24 mouse cellular contexts compared by ENCODE assay signal in the genomic region with DNA sequence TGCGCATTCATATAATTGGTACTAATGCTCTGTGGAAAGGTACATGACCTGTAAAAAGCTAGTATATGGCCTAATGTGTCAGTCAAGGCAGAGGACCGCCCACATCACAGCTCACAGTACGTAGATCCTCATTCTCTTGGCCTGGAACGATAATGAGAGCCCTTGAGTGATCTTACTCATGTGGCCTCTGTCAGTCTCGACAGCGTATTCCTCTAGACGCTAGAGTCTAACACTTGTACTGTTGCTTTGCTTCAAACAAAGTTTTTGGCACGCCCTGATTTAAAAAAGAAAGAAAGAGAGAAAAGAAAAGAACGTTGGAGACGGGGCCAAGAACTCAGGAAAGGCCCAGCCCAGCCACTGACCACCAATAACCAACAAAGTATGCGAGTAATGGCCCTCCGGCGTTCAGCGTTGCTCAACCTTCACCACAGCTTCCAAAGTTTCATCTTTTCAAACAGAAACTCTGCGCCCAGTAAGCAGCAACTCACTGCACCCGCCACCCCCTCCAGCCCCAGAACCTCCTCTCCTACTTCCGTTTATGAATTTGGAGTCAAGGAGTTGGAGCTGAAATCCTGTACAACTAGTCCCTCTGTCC. TPM values are rescaled to one million over a fixed set of nuclear protein-coding genes. Genes with fewer than 3 reads are reported as not detected.
DNase-seq lines count a peak whose midpoint lies in the region; ATAC-seq and TF ChIP-seq lines count a peak whose summit lies in the region.
"Had no signal": no experiment of that assay in that cellular context is flagged by ENCODE, and none has a peak within 500 bp of the region (broad histone marks: within the 10 kb centered on the region; RNA-seq: fewer than 3 reads in every experiment).

No protein-coding gene starts in this region.

- peak overlapping the region; percentile 46 for H3K4me2 ChIP-seq in liver, embryonic 15.5 days
- H3K4me2 ChIP-seq: forebrain, embryonic 13.5 days; heart, embryonic 11.5 days; hindbrain, embryonic 12.5 days; midbrain, embryonic 13.5 days had no signal

- H3K36me3 ChIP-seq in liver, embryonic 15.5 days (replicated peaks), result peaks cover 12% of the 10 kb centered on the region; the same call in 1 of the 2 replicates
- H3K36me3 ChIP-seq in small intestine, adult 2 months (ENCODE audit: control insufficient read depth, insufficient read depth, low read length), result peaks cover 8% of the 10 kb centered on the region
- H3K36me3 ChIP-seq: hindbrain, embryonic 12.5 days; limb, embryonic 10.5 days; midbrain, embryonic 13.5 days had no signal

- TF ChIP-seq POLR2A in bone marrow, adult 2 months (IDR thresholded peaks at IDR 0.05; ENCODE audit: borderline replicate concordance, control insufficient read depth, low read depth, low read length), result no peak
- no peak for TF ChIP-seq POLR2A in small intestine, adult 2 months (IDR thresholded peaks at IDR 0.05; ENCODE audit: low read depth, low read length)

- H3K27ac ChIP-seq in bone marrow, adult 2 months (ENCODE audit: control insufficient read depth, insufficient read depth, low read depth, low read length, poor library complexity), result peak overlapping the region; percentile 45; the same call in 1 of the 2 replicates
- peak overlapping the region; percentile 65 for H3K27ac ChIP-seq in liver, embryonic 15.5 days (replicated peaks)
- 0 out of 2 replicates have a peak overlapping the region, but pooled peaks have one; percentile 10 for H3K27ac ChIP-seq in small intestine, adult 2 months (ENCODE audit: insufficient read depth, low read depth, low read length)
- H3K27ac ChIP-seq: forebrain, embryonic 13.5 days; hindbrain, embryonic 12.5 days; layer of hippocampus, adult 2 months; limb, embryonic 10.5 days; midbrain, embryonic 13.5 days had no signal

- H3K9ac ChIP-seq in liver, embryonic 15.5 days, result no peak overlapping the region
- H3K9ac ChIP-seq: forebrain, embryonic 13.5 days; hindbrain, embryonic 12.5 days; midbrain, embryonic 13.5 days had no signal

- H3K27me3 ChIP-seq in liver, embryonic 15.5 days, result peaks cover 18% of the 10 kb centered on the region
- H3K27me3 ChIP-seq in small intestine, adult 2 months (ENCODE audit: control insufficient read depth, insufficient read depth, low read length), result no peaks in the 10 kb centered on the region

- no peak for TF ChIP-seq CTCF in bone marrow, adult 2 months (IDR thresholded peaks at IDR 0.05; ENCODE audit: control insufficient read depth, insufficient read depth, low read length)
- no peak for TF ChIP-seq CTCF in small intestine, adult 2 months (IDR thresholded peaks at IDR 0.05; ENCODE audit: extremely low read depth, insufficient read length, insufficient replicate concordance, low read depth, low read length)

- H3K9me3 ChIP-seq in liver, embryonic 15.5 days (replicated peaks), result no peaks in the 10 kb centered on the region
- H3K9me3 ChIP-seq: forebrain, embryonic 13.5 days; hindbrain, embryonic 12.5 days; limb, embryonic 10.5 days; midbrain, embryonic 13.5 days had no signal

- H3K4me3 ChIP-seq in bone marrow, adult 2 months (replicated peaks; ENCODE audit: control insufficient read depth, low read depth, low read length), result no peak overlapping the region
- H3K4me3 ChIP-seq in liver, embryonic 15.5 days (replicated peaks), result no peak overlapping the region; the same call in 1 of the 2 replicates
- no peak overlapping the region for H3K4me3 ChIP-seq in small intestine, adult 2 months (ENCODE audit: low read depth, low read length)
- H3K4me3 ChIP-seq: forebrain, embryonic 13.5 days; hindbrain, embryonic 12.5 days; layer of hippocampus, adult 2 months; limb, embryonic 10.5 days; midbrain, embryonic 13.5 days; myocyte had no signal

- 49% methylated on average over 17 of the region's 17 CpGs for WGBS in bone marrow, adult 2 months
- WGBS in liver, embryonic 15.5 days (ENCODE audit: insufficient replicate concordance), result 59% methylated on average over 17 of the region's 17 CpGs
- 82% methylated on average over 17 of the region's 17 CpGs for WGBS in small intestine, adult 2 months

- H3K4me1 ChIP-seq in bone marrow, adult 2 months (ENCODE audit: control insufficient read depth, insufficient read depth, low read length), result peaks cover 3% of the 10 kb centered on the region
- H3K4me1 ChIP-seq in liver, embryonic 15.5 days (replicated peaks), result peaks cover 20% of the 10 kb centered on the region
- H3K4me1 ChIP-seq in small intestine, adult 2 months (ENCODE audit: control insufficient read depth, insufficient read depth, insufficient read length, low read length), result peaks cover 24% of the 10 kb centered on the region

- ATAC-seq in liver, embryonic 15.5 days (ENCODE audit: insufficient read depth), result no peak
- ATAC-seq: activated CD4-positive, CD25-positive, alpha-beta regulatory T cell, adult 4 months; forebrain, embryonic 13.5 days; midbrain, embryonic 13.5 days had no signal

- peak; percentile 15 for DNase-seq in lung, postnatal 36 days
- no peak for DNase-seq in lung, postnatal 14 days
- no peak for DNase-seq in frontal cortex, postnatal 25 days (ENCODE audit: low spot score in 2 of 2)
- no peak for DNase-seq in adrenal gland, adult 18-20 months (ENCODE audit: low spot score in 2 of 2)
- no peak for DNase-seq in cerebellum, adult 9-11 months
- DNase-seq: adrenal gland, postnatal 25 days; cerebellum, adult 2 months; gastrocnemius, postnatal 36 days; heart, postnatal 10 days; kidney, adult 2 months; kidney, postnatal 10 days; lung, adult 2 months had no signal

RNA-seq across cellular contexts. Expression of gene Marc1, which starts 2.6 kb away (rescaled TPM):
- 2.3 and 5.9 TPM in 2 replicates for polyA plus RNA-seq in bone marrow, adult 2 months (2011; ENCODE audit: insufficient read depth, insufficient read length, low replicate concordance, missing spikeins)
- 40.0 and 41.7 TPM in 2 replicates for polyA plus RNA-seq in liver, embryonic 15.5 days (2015; fragmentation: Nextera tagmentation; extraction: Ambion mirVana)
- polyA plus RNA-seq in small intestine, adult 2 months (2012; rRNA removed), result 0.68 and 1.2 TPM in 2 replicates
- total RNA-seq in adrenal gland, adult 18-20 months (2021), result 10 to 100 TPM in 1 of 2 experiments, 1 to 10 TPM in 1; 6.1 to 19.0 TPM
- total RNA-seq: heart, postnatal 10 days had no signal
- polyA plus RNA-seq: activated CD4-positive, CD25-positive, alpha-beta regulatory T cell, adult 4 months; cerebellum, adult 2 months; embryonic facial prominence, embryonic 11.5 days; hindbrain, embryonic 12.5 days; midbrain, embryonic 13.5 days; myocyte had no signal

RNA-seq across cellular contexts. Expression of gene Marc2, which starts 37.7 kb away (rescaled TPM):
- 92.0 and 103 TPM in 2 replicates for polyA plus RNA-seq in bone marrow, adult 2 months (2011; ENCODE audit: insufficient read depth, insufficient read length, low replicate concordance, missing spikeins)
- polyA plus RNA-seq in liver, embryonic 15.5 days (2015; fragmentation: Nextera tagmentation; extraction: Ambion mirVana), result 210 and 216 TPM in 2 replicates
- 332 and 352 TPM in 2 replicates for polyA plus RNA-seq in small intestine, adult 2 months (2012; rRNA removed)
- 100 to 1,000 TPM; 381 to 428 TPM for total RNA-seq in adrenal gland, adult 18-20 months (2021)

Comparison
In these comparisons a context has a peak if more than half of its experiments do, and no peak if none do; other contexts are left out.
1. H3K27ac ChIP-seq: peak in every context shown above with its lines; median percentile 65 in liver, embryonic 15.5 days; 45 in bone marrow, adult 2 months; 10 in small intestine, adult 2 months.